Mouse (Mus musculus): ENCODE measurements around the gene Morc4.

Morc4 gene

DNA sequence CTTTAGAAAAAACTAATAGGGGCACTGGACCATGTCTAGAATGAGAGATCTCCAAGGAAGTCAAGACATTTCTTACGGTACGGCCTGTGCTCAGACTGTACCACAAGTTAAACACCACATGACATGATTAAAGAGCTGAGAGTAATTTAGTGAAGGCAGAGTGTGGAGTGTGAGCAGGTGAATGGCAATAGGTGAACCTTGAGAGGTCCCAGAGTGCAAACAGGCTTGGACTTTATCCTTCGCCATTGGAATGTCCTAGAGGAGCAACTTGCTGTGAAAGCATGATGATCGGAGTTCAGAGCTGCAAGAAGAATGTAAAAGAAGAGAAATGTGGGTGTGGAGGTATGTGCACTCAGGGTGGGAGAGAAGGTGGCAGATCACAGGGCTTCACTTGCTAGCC, 65.6 kb downstream of the Morc4 start:
- no peak for DNase-seq

DNA sequence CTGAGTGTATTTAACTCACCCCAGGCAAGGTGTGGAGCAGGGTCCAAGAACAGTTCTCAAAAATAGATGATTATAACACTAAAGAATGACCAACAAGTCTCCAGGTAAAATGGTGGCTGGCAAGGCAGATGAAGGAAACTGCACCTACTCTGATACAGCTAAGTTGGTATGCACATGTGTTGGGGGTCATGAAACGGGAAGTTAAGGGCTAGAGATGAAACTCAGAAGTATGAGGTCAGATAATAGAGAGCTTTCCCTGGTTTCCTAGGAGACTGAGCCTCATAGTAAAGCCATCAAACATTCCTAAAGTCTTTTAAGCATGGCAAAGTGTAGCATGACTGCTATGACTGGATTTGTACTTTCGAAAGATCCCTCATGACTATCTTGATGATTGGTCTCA, 68.4 kb downstream of the Morc4 start:
- no peak for DNase-seq

DNA sequence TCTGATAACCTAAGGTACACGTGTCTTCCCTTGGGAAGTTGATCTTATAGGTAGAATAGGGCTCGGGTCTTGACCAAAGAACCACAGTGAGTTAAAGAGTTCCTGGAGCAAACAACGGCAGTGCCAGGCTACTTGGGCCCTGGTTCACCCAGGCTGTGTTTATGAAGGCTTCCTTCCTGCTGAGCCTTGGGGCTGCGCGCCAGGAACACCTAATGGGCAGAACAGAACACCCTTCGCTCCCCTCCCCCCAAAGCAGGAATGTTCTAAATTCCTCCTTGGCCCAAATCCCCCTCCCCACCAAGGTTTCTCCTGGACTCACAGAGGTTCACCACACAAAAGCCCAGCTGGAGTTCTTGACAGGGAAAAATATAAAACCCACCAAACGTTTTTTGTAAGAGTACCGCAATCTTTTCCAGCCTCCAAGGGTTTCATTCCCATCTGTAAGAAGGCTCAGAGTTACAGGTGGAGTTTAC, 71.0 kb downstream of the Morc4 start, which contains the start of gene Cldn2:
TSS of gene Cldn2 (plus strand) at position 423 of the 473 bp plus-strand sequence.
- DNase-seq = no peak

DNA sequence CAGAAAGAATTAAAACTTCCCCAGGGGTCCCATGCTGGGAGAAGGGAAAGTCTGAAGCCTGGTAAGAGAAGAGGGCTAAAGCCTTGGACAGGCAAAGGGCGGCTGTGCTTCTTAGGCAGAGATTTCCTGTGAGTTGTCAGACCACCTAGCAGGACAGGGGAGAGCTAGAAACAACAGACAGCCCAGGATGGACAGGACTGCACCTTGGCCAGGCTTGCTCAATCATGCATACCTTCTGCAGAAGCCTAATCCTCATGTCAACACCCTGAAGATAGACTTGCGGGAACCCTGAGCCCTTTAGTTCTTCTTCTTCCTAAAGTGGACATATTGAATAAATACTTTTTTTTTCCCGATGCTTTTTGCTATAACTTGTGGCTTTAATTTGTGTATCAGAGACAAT, 71.5 kb downstream of the Morc4 start:
- DNase-seq = no peak

DNA sequence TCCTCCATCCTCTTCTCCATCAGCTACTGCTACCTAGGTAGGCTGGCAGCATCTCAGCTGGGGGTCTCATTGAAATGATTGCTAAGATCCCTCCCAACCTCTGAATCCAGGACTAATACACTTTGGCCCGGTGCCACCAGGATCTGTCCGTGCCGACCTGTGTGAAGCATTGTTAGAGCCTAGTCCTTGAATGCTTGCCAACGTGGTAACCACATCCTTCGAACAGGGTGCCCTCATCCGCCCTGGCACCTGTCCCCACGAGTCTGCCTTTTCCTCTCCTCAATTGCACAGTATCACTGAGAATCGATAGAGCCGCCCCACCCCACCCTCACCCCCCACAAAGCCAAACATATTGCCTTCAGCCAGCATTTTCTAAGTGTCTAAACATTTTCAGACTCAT, 73.6 kb downstream of the Morc4 start:
- DNase-seq = no peak

DNA sequence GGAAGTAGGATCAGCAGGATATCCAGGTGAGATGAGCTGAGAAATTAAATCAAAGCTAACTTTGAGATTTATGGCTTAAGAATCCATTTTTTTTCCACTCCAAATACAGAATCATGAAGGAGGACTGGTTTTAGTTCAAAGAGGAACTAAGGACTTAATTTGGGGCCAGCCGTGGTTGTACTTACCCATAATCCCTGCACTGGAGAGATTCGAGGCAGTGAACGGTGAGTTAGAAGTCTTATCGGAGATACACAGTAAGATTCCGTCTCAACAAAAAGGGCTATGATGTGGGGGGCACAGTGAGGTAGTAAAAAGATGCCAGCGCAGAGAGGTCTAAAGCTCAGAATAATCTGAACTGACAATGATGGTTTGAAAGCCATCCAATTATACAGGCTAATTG, 75.4 kb downstream of the Morc4 start:
- no peak for DNase-seq

DNA sequence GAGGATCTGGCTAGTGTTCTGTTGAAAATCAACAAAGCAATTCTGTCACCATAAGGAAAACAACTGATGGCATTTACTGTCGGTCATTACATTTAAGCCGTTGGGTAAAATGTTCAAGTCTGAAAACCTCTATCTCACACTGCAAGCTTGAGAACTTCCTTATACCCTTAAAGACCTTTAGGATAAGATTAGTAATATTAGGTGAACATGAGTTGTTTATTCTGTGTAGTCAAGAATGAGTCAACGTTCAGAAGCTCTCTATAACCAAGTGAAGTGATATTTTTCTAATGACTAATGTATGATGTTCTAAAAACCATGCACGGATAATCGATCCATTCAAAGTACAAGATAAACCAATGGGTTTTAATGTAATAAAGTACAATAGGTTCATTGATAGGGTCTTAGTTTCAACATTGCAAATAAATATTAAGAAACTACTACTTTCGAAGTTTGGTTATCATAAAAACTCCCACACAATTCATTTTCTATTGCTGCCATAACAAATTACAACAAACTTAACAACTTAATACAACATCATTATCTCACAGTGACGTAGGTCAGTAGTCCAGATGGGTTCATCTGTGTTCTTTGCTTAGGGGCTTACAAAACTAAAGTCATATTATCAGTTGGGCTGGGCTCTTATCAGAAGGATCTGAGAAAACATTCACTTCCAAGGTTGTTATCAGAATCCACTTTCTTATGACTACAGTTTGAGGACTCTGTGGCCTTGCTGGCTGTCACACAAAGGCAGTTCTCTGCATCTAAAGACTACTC, 77.2 kb downstream of the Morc4 start:
- DNase-seq = no peak

DNA sequence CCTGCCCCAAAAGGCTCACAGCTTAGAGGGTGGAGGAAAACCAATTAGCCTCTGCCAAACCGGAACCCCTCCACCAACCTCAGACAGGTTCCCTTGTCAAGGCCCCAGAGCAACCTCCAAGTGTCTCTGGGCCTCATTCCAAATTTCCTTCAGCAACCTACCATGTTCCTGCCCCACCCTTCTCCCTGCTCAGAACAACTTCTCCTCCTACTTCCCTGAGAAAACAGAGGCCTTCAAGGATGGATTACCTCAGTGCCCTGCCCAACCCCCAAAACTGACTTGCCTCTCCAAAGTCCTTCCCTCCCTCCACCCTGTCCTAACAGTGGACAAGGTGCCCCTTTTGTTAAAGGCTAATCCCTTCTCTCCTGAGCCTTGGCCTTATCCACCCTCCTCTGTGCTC, 85.7 kb downstream of the Morc4 start:
- no peak for DNase-seq

DNA sequence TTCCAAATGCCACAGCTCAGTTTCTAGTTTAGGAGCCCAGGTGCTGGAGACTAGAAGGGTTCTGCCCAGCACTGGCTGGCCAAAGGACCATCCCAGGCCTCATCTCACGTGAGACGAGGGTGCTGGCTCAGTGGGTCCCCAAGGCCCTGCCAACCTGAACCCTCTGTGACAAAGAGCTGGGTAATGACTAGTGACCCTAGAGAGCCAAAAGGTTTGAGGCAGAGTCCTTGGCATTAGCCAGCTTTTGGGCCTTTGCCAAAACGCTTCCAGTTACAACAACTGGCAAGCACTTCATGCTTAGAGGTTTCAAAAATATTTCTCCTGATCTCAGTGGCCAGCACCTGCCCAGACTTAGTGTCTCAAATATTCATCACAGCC, 88.4 kb downstream of the Morc4 start:
- DNase-seq = no peak

DNA sequence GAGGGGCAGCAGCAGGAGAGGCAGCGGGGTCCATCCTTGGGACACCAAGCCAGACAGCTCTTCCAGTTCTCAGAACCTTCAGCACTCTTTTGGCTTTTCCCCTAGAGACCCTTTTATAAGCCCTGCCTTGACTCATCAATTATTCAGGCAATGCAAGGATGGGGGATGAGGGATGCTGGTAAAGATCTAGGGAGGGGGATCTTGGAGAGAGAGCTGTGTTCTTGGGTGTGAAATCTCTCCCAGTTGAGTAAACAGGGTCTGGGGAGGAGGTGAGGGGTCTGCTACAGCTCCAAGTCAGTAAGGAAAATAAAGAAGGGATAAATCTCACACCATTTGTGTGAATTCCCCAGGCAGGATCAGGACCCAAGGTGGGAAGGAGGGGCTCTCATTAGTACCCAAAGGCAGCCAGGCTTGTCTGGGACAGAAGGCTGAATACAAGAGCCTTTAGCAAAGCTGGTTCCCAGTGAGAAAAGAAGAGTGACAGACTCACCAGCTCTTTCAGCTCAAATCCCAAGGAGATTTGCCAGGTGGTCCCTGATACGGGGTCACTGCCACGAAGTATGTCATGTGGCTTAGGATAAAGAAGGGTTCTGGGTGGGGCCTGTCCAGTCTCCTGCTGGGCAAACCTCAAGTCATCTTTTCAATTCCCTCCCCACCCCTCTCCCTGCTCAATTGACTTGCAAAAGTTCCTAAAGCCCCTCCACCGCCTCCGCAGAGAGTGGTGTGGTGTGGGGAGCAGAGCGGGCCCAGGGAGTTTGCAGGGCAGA, 89.0 kb downstream of the Morc4 start, which contains the start of gene Ripply1:
TSS of gene Ripply1 (minus strand) at position 76 of the 767 bp plus-strand sequence.
- no peak for DNase-seq

DNA sequence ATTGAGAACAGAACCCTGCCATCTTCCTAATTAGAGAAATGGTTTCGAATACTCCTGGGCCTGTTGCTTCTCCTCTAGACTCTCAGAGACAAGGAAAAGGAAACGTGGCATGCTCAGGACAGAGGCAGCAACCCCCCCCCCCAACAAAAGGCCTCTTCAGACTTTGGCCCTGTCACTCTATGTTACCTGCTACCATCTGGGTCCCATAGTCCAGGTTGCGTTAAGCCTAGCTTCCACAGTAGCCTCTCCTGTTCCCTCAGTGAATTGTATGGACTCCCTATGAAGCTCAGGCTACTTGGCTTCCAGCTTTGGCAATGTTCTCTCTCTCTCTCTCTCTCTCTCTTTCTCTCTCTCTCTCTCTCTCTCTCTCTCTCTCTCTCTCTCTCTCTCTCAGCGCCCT, 89.9 kb downstream of the Morc4 start:
- no peak for DNase-seq

DNA sequence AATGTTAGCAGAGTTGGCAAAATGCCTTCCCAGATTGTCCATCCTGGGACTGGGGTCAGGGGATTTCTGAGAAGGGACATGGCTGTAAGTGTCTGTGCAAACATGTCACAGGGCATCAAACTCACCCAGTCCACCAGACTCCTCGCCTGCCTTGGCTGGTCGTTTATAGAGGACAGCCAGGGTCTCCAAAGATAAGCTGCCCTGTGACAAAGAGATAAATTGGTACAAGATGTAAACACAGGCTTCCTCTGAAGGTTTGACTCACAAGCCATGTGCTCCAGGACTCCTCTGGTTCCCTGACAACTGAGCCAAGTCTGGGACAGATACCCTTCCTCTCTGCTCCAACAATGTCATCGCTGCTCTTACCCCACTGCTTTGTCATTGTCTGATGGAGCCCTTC, 90.5 kb downstream of the Morc4 start:
- no peak for DNase-seq

DNA sequence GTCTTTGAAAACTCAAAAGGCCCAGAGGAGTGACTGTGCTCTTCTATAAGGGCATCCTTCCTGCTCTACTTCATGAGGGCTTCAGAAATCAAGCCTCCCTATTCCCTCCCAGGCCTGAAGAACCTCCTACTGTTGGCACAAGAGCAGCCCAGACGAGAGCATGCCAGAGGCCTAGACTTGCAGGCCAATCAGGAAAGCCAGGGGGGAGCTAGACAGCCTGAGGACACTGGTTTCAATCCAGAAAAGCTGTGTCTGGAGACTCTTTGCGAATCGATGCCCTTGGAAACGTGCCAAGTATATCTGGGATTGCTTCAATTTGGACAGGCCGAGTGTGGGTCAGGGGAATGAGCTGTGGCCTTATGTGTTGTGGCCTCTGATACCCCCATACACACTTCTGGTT, 92.1 kb downstream of the Morc4 start:
- no peak for DNase-seq

DNA sequence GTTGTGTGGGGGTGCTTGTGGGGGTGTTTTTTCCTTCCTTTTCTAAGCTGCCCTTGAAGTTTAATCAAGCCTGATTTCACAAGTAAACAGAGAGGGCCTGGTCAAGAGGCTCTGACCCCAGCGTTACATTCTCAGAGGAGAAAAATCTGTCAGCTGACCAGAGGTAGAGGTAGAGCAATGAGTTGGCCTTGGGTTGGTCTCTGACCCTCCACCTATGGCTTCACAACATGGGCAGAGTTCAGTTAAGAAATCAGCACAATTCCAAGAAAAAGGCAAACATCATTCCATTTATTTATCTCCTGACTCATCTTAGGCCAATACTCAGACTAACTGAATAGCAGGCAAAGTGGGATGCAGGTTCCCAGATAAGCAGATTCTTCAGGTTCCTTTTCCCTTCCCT, 92.6 kb downstream of the Morc4 start:
- DNase-seq = no peak

DNA sequence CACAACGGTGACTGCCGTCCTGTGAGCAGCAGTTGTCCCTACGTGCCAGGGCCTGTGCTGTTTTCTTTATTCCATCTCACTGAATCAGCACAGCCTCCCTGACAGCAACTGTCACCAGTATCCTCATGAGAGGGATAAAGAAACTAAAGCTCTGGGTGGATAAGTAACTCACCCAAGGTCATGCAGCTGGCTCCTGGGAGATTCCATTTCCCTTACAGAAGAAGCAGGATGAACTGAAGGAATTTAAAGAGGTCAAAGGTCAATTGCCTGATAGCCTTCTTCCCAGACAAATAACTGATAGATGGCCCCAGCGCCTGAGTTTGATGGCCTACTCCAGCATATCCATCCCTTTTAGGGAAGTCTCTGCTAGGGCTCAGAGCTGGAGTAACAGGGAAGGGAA, 94.1 kb downstream of the Morc4 start:
- DNase-seq = no peak

DNA sequence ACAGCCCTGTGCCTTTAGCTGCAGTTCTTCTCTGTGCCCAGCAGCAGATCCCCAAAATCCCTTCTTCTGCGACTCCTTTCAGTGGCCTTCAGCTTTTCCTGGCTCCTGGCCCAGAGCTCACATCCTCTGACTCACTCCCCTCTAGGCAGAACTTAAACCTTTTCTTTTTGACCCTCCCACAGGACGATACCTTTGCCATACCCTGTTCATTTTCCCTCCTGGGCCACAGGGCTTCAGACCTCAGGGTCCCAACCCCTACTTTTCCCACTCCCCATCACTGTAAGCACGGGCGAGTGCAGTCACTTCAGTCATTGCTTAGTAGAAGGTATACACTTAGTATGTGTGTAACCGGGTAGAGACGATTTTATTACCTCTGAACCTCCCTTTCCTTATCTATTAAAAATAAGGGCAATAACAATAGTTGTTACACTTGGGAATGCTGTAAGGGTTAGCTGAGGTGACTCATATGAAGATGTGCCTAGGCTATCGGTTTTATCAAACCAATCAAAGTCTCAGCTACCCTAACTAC, 96.3 kb downstream of the Morc4 start:
- no peak for DNase-seq

DNA sequence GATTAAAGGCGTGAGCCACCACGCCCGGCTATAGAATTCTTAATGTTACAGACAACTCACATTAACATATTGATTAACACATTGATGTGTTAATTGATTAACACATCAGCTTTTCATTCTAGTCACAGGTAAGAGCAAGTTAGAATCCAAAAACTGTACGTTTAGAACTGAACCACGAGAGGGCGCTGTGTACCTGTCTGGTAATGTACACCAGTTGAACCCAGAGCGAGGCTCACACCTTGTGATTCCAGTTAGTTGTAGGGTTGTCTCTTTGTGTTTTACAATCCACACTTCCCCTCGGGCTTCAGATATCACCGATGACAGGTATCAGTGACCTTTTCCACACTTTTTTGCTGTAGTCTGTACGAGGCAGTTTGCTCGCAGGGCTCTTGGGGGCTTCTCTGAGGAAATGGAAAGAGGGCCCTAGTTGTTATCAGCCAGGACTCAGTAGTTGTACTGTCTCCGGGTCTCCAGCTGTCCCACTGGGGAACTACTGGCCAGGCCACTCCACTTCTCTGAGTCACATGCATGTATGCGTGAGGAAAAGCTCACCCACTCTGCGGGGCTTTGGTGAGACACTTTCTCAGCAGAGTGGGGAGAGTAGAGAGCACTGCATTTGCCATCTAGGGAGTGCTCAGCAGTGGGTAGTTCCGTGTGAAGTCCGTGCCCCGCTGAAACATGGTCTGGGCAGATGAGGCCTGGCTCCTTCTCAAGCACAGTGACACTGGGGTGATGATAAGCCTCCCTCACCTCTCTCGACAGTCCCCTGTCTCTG, 97.0 kb downstream of the Morc4 start:
- peak; percentile 22 for DNase-seq
